Mouse (Mus musculus): ENCODE measurements around the gene Iqgap1. TPM values are rescaled to one million over a fixed set of nuclear protein-coding genes. Genes with fewer than 3 reads are reported as not detected.
A peak's percentile ranks its signal among the peaks of the same experiment; 100 is the strongest.

Iqgap1 gene
- total and polyA plus RNA-seq, 3 experiments, result 20.6 to 87.9 (median 58.8) TPM

DNA sequence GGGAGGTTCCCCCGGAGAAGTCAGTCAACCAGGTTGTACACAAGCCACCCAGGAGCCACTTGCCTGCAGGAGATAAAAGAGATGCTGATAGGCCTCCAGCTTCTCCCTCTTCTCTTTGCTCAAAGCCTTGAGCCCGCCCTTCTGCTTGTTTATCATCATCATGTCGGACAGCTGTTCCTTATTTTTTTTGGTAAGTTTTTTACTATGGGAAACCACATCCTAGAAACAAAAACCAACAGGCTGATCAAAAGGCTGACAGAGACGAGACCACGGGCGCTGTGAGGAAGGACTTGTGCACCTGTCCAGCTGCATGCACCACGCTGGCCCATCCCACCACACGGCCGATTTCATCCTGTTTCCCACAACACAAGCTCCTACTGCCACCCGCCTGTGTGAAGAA, 89.6 kb downstream of the Iqgap1 start:
- Histone ChIP-seq H3K9ac (ENCODE audit: control insufficient read depth, low read depth, low read length, poor library complexity, severe bottlenecking) (no peak overlapping the region), H3K4me1 (ENCODE audit: control insufficient read depth in 1 of 2, insufficient read depth in 2 of 2, low read length in 2 of 2) (peaks cover 5 to 10% of the 10 kb centered on the region in 2 experiments), H3K79me2 (ENCODE audit: control insufficient read depth, insufficient read depth, low read length, poor library complexity) (no peaks in the 10 kb centered on the region), H3K4me3 (ENCODE audit: control insufficient read depth in 1 of 2, insufficient read depth in 1 of 2, low read depth in 2 of 2, low read length in 2 of 2) (no peak overlapping the region), H3K36me3 (ENCODE audit: control insufficient read depth in 1 of 2, insufficient read depth in 2 of 2, low read length in 2 of 2) (peaks cover 0 to 7% of the 10 kb centered on the region in 2 experiments), H3K27ac (ENCODE audit: control insufficient read depth, low read depth, low read length) (peak overlapping the region; percentile 24; the same call in 1 of the 2 replicates), H3K27me3 (ENCODE audit: control insufficient read depth in 1 of 2, insufficient read depth in 2 of 2, low read length in 2 of 2) (no peaks in the 10 kb centered on the region), H3K9me3 (replicated peaks; ENCODE audit: insufficient read depth, low read length) (no peaks in the 10 kb centered on the region)
- DNase-seq (ENCODE audit: low read depth, low spot score), result peak; percentile 76
- TF ChIP-seq TCF12 (IDR thresholded peaks at IDR 0.05; ENCODE audit: low read depth, low read length) (peak; percentile 50; the same call in 1 of the 2 replicates), MAZ (IDR thresholded peaks at IDR 0.05; ENCODE audit: low read depth, low read length) (peak; percentile 27; the same call in 1 of the 2 replicates), E2F4 (IDR thresholded peaks at IDR 0.05; ENCODE audit: borderline replicate concordance, low read depth, low read length) (no peak), USF1 (IDR thresholded peaks at IDR 0.05; ENCODE audit: low read depth, low read length) (no peak), MAFK (IDR thresholded peaks at IDR 0.05; ENCODE audit: borderline replicate concordance, low read depth, low read length) (no peak), POLR2AphosphoS5 (IDR thresholded peaks at IDR 0.05; ENCODE audit: borderline replicate concordance, low read depth, low read length) (no peak), ELF1 (IDR thresholded peaks at IDR 0.05; ENCODE audit: low read depth, low read length) (no peak), ZNF384 (IDR thresholded peaks at IDR 0.05; ENCODE audit: low read depth, low read length) (peak; percentile 86), HCFC1 (IDR thresholded peaks at IDR 0.05; ENCODE audit: low read depth, low read length) (peak; percentile 32; the same call in 1 of the 2 replicates), SMC3 (IDR thresholded peaks at IDR 0.05; ENCODE audit: low read depth, low read length) (no peak), POLR2AphosphoS2 (IDR thresholded peaks at IDR 0.05; ENCODE audit: low read length) (no peak), CTCF (IDR thresholded peaks at IDR 0.05 in 2 of 3, conservative IDR thresholded peaks at IDR 0.05 in 1 of 3; ENCODE audit: control insufficient read depth in 1 of 3, insufficient read depth in 1 of 3, low read depth in 2 of 3, low read length in 3 of 3, poor library complexity in 1 of 3, severe bottlenecking in 1 of 3) (no peak), CHD2 (IDR thresholded peaks at IDR 0.05; ENCODE audit: low read length) (no peak), GATA1 (IDR thresholded peaks at IDR 0.05; ENCODE audit: low read depth, low read length) (peak; percentile 66), BHLHE40 (IDR thresholded peaks at IDR 0.05; ENCODE audit: borderline replicate concordance, low read depth, low read length) (no peak), RCOR1 (IDR thresholded peaks at IDR 0.05; ENCODE audit: low read depth, low read length) (peak; percentile 33), EP300 (IDR thresholded peaks at IDR 0.05; ENCODE audit: low read depth in 1 of 2, low read length in 2 of 2) (peak; percentile 31 to 36; a peak in 2 of 4 replicates), MXI1 (IDR thresholded peaks at IDR 0.05; ENCODE audit: low read depth, low read length) (peak; percentile 62), MYC (IDR thresholded peaks at IDR 0.05; ENCODE audit: low read depth, low read length) (0 out of 2 replicates have a peak, but pooled peaks have one; percentile 29), JUND (IDR thresholded peaks at IDR 0.05; ENCODE audit: low read depth, low read length) (no peak), USF2 (IDR thresholded peaks at IDR 0.05; ENCODE audit: borderline replicate concordance in 1 of 2, insufficient read depth in 1 of 2, low read depth in 1 of 2, low read length in 2 of 2) (no peak), ETS1 (IDR thresholded peaks at IDR 0.05; ENCODE audit: low read depth, low read length) (peak; percentile 83), ZKSCAN1 (IDR thresholded peaks at IDR 0.05; ENCODE audit: low read depth, low read length) (peak; percentile 50; the same call in 1 of the 2 replicates), RAD21 (IDR thresholded peaks at IDR 0.05; ENCODE audit: low read depth, low read length) (no peak), KAT2A (conservative IDR thresholded peaks at IDR 0.05; ENCODE audit: low read depth, low read length) (no peak), UBTF (IDR thresholded peaks at IDR 0.05; ENCODE audit: borderline replicate concordance, insufficient read depth, low read depth, low read length) (no peak), TBP (IDR thresholded peaks at IDR 0.05; ENCODE audit: low read depth, low read length) (no peak), GABPA (IDR thresholded peaks at IDR 0.05; ENCODE audit: low read depth, low read length) (no peak), TAL1 (IDR thresholded peaks at IDR 0.05; ENCODE audit: low read length) (no peak; the same call in 1 of the 2 replicates), ZMIZ1 (IDR thresholded peaks at IDR 0.05; ENCODE audit: low read depth, low read length) (no peak), SIN3A (IDR thresholded peaks at IDR 0.05; ENCODE audit: low read length) (peak; percentile 84), CHD1 (IDR thresholded peaks at IDR 0.05; ENCODE audit: low read depth, low read length) (0 out of 2 replicates have a peak, but pooled peaks have one; percentile 60), POLR2A (IDR thresholded peaks at IDR 0.05; ENCODE audit: control insufficient read depth in 1 of 2, insufficient read depth in 1 of 2, low read depth in 1 of 2, low read length in 2 of 2, poor library complexity in 1 of 2) (no peak), MYB (IDR thresholded peaks at IDR 0.05; ENCODE audit: low read depth, low read length) (no peak), MAX (IDR thresholded peaks at IDR 0.05; ENCODE audit: low read length) (no peak; the same call in 1 of the 2 replicates), ZC3H11A (IDR thresholded peaks at IDR 0.05; ENCODE audit: low read depth, low read length) (no peak), NELFE (IDR thresholded peaks at IDR 0.05; ENCODE audit: low read depth, low read length) (no peak), MEF2A (IDR thresholded peaks at IDR 0.05; ENCODE audit: extremely low read depth, insufficient replicate concordance, low read depth, low read length, poor library complexity, severe bottlenecking) (no peak)

All from MEL (cell line).